Mouse (Mus musculus): Measurements from ENCODE around the gene Pex26. TPM values are rescaled to one million over a fixed set of nuclear protein-coding genes. Genes with fewer than 3 reads are reported as not detected.

The Pex26 gene
- total and polyA plus RNA-seq, 3 experiments, result 2.8 to 3.3 (median 3.2) TPM

DNA sequence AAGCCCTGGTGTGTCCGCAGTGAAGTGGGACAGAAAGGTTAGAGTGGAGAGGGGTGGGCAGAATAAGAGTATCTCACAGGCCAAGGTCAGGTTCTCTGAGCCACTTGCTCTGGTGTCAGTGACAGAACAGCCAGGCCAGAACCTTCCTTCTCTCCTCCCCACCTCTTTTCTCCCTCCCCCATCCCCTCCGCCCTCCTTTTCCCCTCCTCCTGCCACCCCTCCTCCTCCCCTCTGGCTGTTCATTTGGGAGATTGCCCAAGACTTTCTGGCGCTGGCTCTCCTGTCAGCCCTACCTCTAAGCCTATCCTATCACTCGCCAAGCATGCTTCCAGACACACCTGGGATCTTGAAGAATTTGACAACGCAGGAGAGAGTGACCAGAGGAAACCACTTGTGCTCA, 28.3 kb downstream of the Pex26 start:
- Histone ChIP-seq H3K27ac (ENCODE audit: insufficient read depth, low read depth) (no peak overlapping the region), H3K27me3 (replicated peaks) (no peaks in the 10 kb centered on the region), H3K9ac (ENCODE audit: insufficient read depth, low read depth) (no peak overlapping the region), H3K4me3 (replicated peaks in 1 of 3; ENCODE audit: low read depth in 2 of 3, low read length in 2 of 3, poor library complexity in 1 of 3) (no peak overlapping the region), H3K79me2 (replicated peaks; ENCODE audit: control insufficient read depth, extremely low read depth, insufficient read depth, poor library complexity, severe bottlenecking) (no peaks in the 10 kb centered on the region), H3K9me3 (replicated peaks; ENCODE audit: low read length) (peaks cover 9% of the 10 kb centered on the region), H3K4me2 (ENCODE audit: insufficient read depth, low read depth, poor library complexity, severe bottlenecking) (no peak overlapping the region), H3K4me1 (ENCODE audit: control insufficient read depth in 1 of 2, insufficient read depth in 2 of 2) (peaks cover 4 to 6% of the 10 kb centered on the region in 2 experiments; a peak in 3 of 4 replicates), H3K36me3 (replicated peaks in 1 of 2; ENCODE audit: control insufficient read depth in 1 of 2, insufficient read depth in 1 of 2, low read length in 1 of 2) (no peaks in the 10 kb centered on the region)
- no peak for DNase-seq (ENCODE audit: extremely low read depth)
- dilution Hi-C loops (cut with MboI; ENCODE audit: extremely low pct_ligation_motif_present, extremely low pct_unique_long_range_greater_than_20kb, low sequenced_read_pairs) (no loop called here), in situ Hi-C loops (cut with MboI; ENCODE audit: low pct_ligation_motif_present, low pct_unique_long_range_greater_than_20kb, low sequenced_read_pairs) (no loop called here)
- TF ChIP-seq USF1 (IDR thresholded peaks at IDR 0.05; ENCODE audit: low read depth, low read length), result no peak
- no peak for TF ChIP-seq ZKSCAN1 (IDR thresholded peaks at IDR 0.05; ENCODE audit: borderline replicate concordance, low read depth, low read length)
- no peak for TF ChIP-seq KAT2A (IDR thresholded peaks at IDR 0.05; ENCODE audit: insufficient replicate concordance, low read length)
- no peak for TF ChIP-seq ZMIZ1 (IDR thresholded peaks at IDR 0.05; ENCODE audit: low read depth, low read length)
- TF ChIP-seq SMC3 (IDR thresholded peaks at IDR 0.05; ENCODE audit: low read depth, low read length), result no peak
- TF ChIP-seq RAD21 (IDR thresholded peaks at IDR 0.05; ENCODE audit: low read depth, low read length), result no peak
- TF ChIP-seq POLR2A (IDR thresholded peaks at IDR 0.05; ENCODE audit: low read depth, low read length), result no peak
- no peak for TF ChIP-seq CHD1 (IDR thresholded peaks at IDR 0.05; ENCODE audit: low read depth, low read length)
- no peak for TF ChIP-seq ZC3H11A (IDR thresholded peaks at IDR 0.05; ENCODE audit: low read depth, low read length)
- TF ChIP-seq RCOR1 (conservative IDR thresholded peaks at IDR 0.05; ENCODE audit: low read depth, low read length), result no peak
- TF ChIP-seq MAX (IDR thresholded peaks at IDR 0.05; ENCODE audit: low read length), result no peak
- TF ChIP-seq NRF1 (IDR thresholded peaks at IDR 0.05; ENCODE audit: low read depth, low read length), result no peak
- no peak for TF ChIP-seq IRF4 (IDR thresholded peaks at IDR 0.05; ENCODE audit: low read depth, low read length)
- no peak for TF ChIP-seq USF2 (conservative IDR thresholded peaks at IDR 0.05; ENCODE audit: low read depth, low read length)
- TF ChIP-seq JUND (conservative IDR thresholded peaks at IDR 0.05; ENCODE audit: low read depth, low read length), result no peak
- TF ChIP-seq ETS1 (conservative IDR thresholded peaks at IDR 0.05; ENCODE audit: low read depth, low read length), result no peak
- no peak for TF ChIP-seq MAFK (IDR thresholded peaks at IDR 0.05; ENCODE audit: insufficient replicate concordance, low read length)

DNA sequence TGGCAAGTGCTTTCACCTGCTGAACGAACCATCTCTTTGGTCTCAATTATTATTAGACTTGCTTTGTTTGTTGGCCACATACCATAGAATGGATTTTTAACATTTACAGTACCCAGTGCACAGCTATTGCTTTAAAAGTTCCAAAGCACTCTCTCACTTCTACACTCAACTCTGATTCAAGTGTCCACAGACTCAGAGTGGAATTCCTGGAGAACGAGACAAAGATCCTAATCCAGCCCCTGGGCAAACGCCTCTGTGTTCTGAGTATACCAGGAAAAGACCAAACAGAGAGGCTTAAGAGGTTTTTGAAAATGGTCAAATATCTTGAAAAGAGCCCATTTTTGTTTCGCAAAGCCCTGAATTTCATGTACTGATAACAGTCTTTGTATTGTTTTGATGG, 29.5 kb downstream of the Pex26 start:
- Histone ChIP-seq H3K9ac (ENCODE audit: insufficient read depth, low read depth) (no peak overlapping the region), H3K4me2 (ENCODE audit: insufficient read depth, low read depth, poor library complexity, severe bottlenecking) (no peak overlapping the region), H3K27ac (ENCODE audit: insufficient read depth, low read depth) (no peak overlapping the region), H3K36me3 (replicated peaks in 1 of 2; ENCODE audit: control insufficient read depth in 1 of 2, insufficient read depth in 1 of 2, low read length in 1 of 2) (no peaks in the 10 kb centered on the region), H3K79me2 (replicated peaks; ENCODE audit: control insufficient read depth, extremely low read depth, insufficient read depth, poor library complexity, severe bottlenecking) (no peaks in the 10 kb centered on the region), H3K9me3 (replicated peaks; ENCODE audit: low read length) (peaks cover 7% of the 10 kb centered on the region), H3K4me3 (replicated peaks in 1 of 3; ENCODE audit: low read depth in 2 of 3, low read length in 2 of 3, poor library complexity in 1 of 3) (no peak overlapping the region), H3K4me1 (ENCODE audit: control insufficient read depth in 1 of 2, insufficient read depth in 2 of 2) (peaks cover 4 to 6% of the 10 kb centered on the region in 2 experiments; a peak in 3 of 4 replicates), H3K27me3 (replicated peaks) (no peaks in the 10 kb centered on the region)
- DNase-seq (ENCODE audit: extremely low read depth), result no peak
- no peak for TF ChIP-seq TBP (conservative IDR thresholded peaks at IDR 0.05; ENCODE audit: low read depth, low read length)
- TF ChIP-seq USF1 (IDR thresholded peaks at IDR 0.05; ENCODE audit: low read depth, low read length), result no peak
- TF ChIP-seq CHD1 (IDR thresholded peaks at IDR 0.05; ENCODE audit: low read depth, low read length), result no peak
- TF ChIP-seq KAT2A (IDR thresholded peaks at IDR 0.05; ENCODE audit: insufficient replicate concordance, low read length), result no peak
- TF ChIP-seq ZMIZ1 (IDR thresholded peaks at IDR 0.05; ENCODE audit: low read depth, low read length), result no peak
- TF ChIP-seq ZC3H11A (IDR thresholded peaks at IDR 0.05; ENCODE audit: low read depth, low read length), result no peak
- no peak for TF ChIP-seq GABPA (IDR thresholded peaks at IDR 0.05; ENCODE audit: insufficient replicate concordance, low read depth, low read length)
- TF ChIP-seq USF2 (conservative IDR thresholded peaks at IDR 0.05; ENCODE audit: low read depth, low read length), result no peak
- TF ChIP-seq SIN3A (IDR thresholded peaks at IDR 0.05; ENCODE audit: low read length), result no peak
- TF ChIP-seq NELFE (IDR thresholded peaks at IDR 0.05; ENCODE audit: low read depth, low read length), result no peak
- no peak for TF ChIP-seq UBTF (IDR thresholded peaks at IDR 0.05; ENCODE audit: low read depth, low read length)
- no peak for TF ChIP-seq MXI1 (IDR thresholded peaks at IDR 0.05; ENCODE audit: low read depth, low read length)
- no peak for TF ChIP-seq EP300 (IDR thresholded peaks at IDR 0.05; ENCODE audit: low read length)
- TF ChIP-seq MAX (IDR thresholded peaks at IDR 0.05; ENCODE audit: low read length), result no peak
- no peak for TF ChIP-seq JUN (IDR thresholded peaks at IDR 0.05; ENCODE audit: insufficient read depth, low read depth, low read length)
- TF ChIP-seq PAX5 (IDR thresholded peaks at IDR 0.05; ENCODE audit: low read length), result no peak
- in situ Hi-C loops (cut with MboI; ENCODE audit: low pct_ligation_motif_present, low pct_unique_long_range_greater_than_20kb, low sequenced_read_pairs), result no loop called here
- dilution Hi-C loops (cut with MboI; ENCODE audit: extremely low pct_ligation_motif_present, extremely low pct_unique_long_range_greater_than_20kb, low sequenced_read_pairs), result no loop called here
